Mouse (Mus musculus) left cerebral cortex, postnatal 14 days (tissue): Measurements from ENCODE around the gene Tgfbrap1. TPM values are rescaled to one million over a fixed set of nuclear protein-coding genes. Genes with fewer than 3 reads are reported as not detected.

ENCODE experiments used
- DNase-seq, 2 experiments: peaks; one replicate each; pipeline ENCODE4 v3.0.0; 2021 to 2022; ENCODE audit warnings: low spot score in 2 of 2, mixed read lengths in 1 of 2
- intact Hi-C: fragments of 180-260 bp; cut with DNase I; formaldehyde crosslinking; loops from one replicate; pipeline ENCODE4 v1.15.1; 2025
- total RNA-seq, 2 experiments: library from RNA; stranded (reverse); gene quantifications; 2 replicates each; pipeline ENCODE4 v1.2.3; 2021

Gene Tgfbrap1
- total RNA-seq, 2 experiments from 2014 or later, result 40.3 to 41.7 TPM

GRCm38 (mm10) chr1:43122616-43123015 lies 24.2 kb upstream of the Tgfbrap1 start:
- intact Hi-C loops, result no loop called here
- no peak for DNase-seq

- intact Hi-C loops, result no loop called here
- no peak for DNase-seq
Measured at GRCm38 (mm10) chr1:43120950-43121349, 22.5 kb upstream of the Tgfbrap1 start.

DNA sequence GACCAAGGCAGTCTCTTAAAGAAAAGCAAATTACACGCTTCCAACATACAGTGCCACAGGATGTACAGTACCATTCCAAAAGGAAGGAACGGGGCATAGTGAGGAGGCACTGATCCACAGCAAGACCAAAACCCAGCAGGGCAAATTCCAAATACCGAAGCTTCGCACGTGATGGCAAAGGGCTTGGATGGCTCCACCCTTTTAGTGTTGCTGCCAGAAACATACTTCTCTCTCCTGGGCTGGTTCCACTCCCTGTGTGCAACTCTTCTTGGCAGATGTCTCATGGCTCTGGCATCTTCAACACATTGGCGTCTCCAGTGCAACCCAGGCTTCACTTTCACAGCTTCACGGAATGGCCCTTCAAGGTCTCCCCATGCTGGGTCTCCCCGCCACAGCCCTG lies 19.0 kb upstream of the Tgfbrap1 start:
- DNase-seq, result no peak
- intact Hi-C loops, result no loop called here

GRCm38 (mm10) chr1:43112882-43113281 lies 14.4 kb upstream of the Tgfbrap1 start:
- peak; percentile 79 to 86 for DNase-seq
- intact Hi-C loops, result no loop called here

DNA sequence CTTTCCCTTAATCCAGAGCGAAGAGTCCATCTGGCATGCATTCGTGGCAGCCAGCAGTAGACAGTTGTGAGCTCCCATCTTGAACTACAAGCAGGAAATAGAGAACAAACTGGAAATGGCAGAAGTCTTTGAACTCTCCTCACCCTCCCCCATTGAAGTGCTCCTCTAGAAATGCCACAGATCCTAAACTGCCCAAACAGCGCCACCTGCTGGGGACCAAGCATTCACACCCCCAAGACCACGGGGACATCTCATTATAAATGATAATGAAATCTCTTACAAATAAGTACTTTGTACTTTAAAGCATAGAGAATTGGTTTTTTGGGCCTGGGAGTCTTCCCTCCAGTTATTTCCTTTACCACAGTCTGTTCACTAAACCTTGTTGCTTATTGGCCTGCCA lies 12.1 kb upstream of the Tgfbrap1 start:
- peak in 1 of 2 experiments; percentile 32 for DNase-seq
- intact Hi-C loops, result no loop called here

- intact Hi-C loops, result no loop called here
- DNase-seq, result no peak
Measured at GRCm38 (mm10) chr1:43108729-43109128, 10.3 kb upstream of the Tgfbrap1 start.

- no peak for DNase-seq
- intact Hi-C loops, result no loop called here
Measured at GRCm38 (mm10) chr1:43094206-43094605, 4.2 kb downstream of the Tgfbrap1 start.

GRCm38 (mm10) chr1:43092056-43093015 lies 6.1 kb downstream of the Tgfbrap1 start:
- intact Hi-C loops, result no loop called here
- DNase-seq, result peak; percentile 51 to 63

- DNase-seq, result no peak
- intact Hi-C loops, result no loop called here
Measured at GRCm38 (mm10) chr1:43091306-43092055, 7.0 kb downstream of the Tgfbrap1 start.

- intact Hi-C loops, result no loop called here
- no peak for DNase-seq
Measured at GRCm38 (mm10) chr1:43090418-43090817, 8.0 kb downstream of the Tgfbrap1 start.

GRCm38 (mm10) chr1:43082946-43083345 lies 15.5 kb downstream of the Tgfbrap1 start:
- DNase-seq, result no peak
- intact Hi-C loops, result no loop called here

GRCm38 (mm10) chr1:43078124-43078523 lies 20.3 kb downstream of the Tgfbrap1 start:
- intact Hi-C loops, result no loop called here
- DNase-seq, result no peak

- intact Hi-C loops, result no loop called here
- DNase-seq, result no peak
Measured at GRCm38 (mm10) chr1:43074791-43075190, 23.6 kb downstream of the Tgfbrap1 start.

DNA sequence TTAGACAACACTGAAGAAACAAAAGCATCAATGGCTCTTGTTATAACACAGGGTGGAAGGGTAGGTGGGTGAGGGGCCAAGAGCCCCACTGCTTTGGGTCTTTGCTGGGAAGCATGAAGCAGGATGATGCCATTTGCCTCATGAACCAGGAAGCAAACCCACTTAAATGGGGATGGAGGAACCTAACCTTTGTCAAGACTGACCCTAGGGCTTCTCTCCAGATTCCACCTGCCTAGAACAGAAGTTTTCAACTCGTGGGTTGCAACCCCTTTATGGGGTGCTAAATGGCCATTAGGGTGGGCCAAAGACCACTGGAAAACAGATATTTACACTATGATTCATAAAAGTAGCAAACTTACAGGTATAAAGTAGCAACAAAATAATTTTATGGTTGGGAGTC lies 25.9 kb downstream of the Tgfbrap1 start:
- DNase-seq, result no peak
- intact Hi-C loops, result no loop called here

DNA sequence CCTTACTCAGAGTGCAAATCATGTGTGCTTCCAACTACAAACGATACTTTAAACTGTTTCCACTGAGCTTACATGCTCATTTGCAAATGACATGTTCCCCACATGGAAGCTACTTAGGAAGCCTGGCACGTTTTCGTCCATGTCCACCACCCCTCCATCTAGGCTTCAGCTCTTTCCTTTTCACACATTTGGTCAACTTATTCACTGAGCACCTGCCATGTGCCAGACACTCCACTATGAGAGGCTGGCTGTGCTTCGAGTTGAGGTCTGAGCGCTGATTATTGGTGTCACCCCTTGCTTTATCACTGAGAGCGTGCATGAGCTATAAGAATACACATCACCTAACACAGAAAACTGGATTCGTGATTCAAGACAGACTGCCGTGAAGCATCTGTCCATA lies 26.4 kb downstream of the Tgfbrap1 start:
- intact Hi-C loops, result no loop called here
- no peak for DNase-seq

DNA sequence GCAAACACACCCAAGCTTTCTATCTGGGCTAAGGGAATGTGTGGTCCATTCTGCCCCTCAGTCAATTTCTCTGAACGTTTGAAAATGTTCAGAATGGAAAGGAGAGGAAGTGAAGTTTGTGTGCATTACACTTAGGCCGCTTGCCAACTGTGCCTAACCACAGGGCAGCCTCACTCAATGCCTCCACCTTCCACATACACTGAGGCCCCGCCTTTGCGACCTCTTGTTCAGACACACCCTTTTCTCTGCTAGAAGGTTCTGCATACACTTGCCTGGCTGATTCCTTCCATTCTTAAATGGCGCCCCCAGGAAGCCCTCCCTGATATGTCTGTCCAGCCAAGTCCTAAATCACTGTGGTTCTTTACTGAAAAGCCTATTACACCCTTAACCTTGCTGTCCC lies 27.7 kb downstream of the Tgfbrap1 start:
- intact Hi-C loops, result no loop called here
- DNase-seq, result no peak

GRCm38 (mm10) chr1:43067551-43067950 lies 30.9 kb downstream of the Tgfbrap1 start:
- DNase-seq, result no peak
- intact Hi-C loops, result loop anchor here (2.0 kb wide), 1 partner anchor 153 kb away; no protein-coding TSS in a partner anchor

- intact Hi-C loops, result loop anchor here (2.0 kb wide), 1 partner anchor 152 kb away; no protein-coding TSS in a partner anchor
Measured at GRCm38 (mm10) chr1:43066573-43066972, 31.9 kb downstream of the Tgfbrap1 start.

DNA sequence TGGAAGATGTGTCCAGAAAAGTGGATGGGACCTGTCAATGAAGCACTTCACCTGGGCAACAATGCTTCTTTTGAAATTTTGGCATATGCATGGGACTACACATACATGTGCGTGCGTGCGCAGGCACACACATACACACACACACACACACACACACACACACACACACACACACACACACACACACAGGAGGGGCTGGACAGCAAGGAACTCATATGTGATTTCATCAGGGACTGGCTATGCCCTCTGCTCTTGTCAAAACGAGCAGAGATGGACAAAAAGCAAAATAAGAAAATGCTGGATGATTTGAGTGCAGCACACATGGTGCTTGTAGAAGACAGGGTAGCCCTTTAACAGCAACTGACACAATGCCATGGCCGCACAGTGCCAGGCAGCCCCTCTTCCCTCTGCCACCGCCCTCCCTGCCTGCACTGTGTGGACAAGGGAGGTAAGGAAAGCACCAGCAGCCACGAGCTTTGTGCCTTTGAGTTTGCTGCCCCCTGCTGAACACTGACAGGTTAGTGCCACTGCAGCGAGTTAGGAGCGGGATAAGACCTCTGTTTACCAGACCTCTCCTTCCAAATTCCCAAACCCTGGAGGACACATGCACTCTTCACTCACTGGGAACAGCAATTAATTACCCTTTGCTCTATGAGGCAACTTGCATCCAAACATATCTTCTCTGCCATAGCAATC lies 32.7 kb downstream of the Tgfbrap1 start:
- DNase-seq, result peak; percentile 83 to 84
- intact Hi-C loops, result loop anchor here (2.0 kb wide), 1 partner anchor 151 kb away; no protein-coding TSS in a partner anchor

More at GRCm38 (mm10) chr1:43066573-43066972, 31.9 kb downstream of the Tgfbrap1 start:
- no peak for DNase-seq

GRCm38 (mm10) chr1:43051903-43052302 lies 46.5 kb downstream of the Tgfbrap1 start:
- peak in 1 of 2 experiments; percentile 19 for DNase-seq
- intact Hi-C loops, result no loop called here
